Mouse (Mus musculus) neural tube, embryonic 15.5 days (tissue): Measurements from ENCODE around the gene Rcan1. TPM values are rescaled to one million over a fixed set of nuclear protein-coding genes. Genes with fewer than 3 reads are reported as not detected.

Experiments
- ATAC-seq: fragments of 200-750 bp; cut with Nextera tagmentation; 2 replicates; pipeline ENCODE4 v1.8.0; 2017; ENCODE audit warnings: mild to moderate bottlenecking, moderate TSS enrichment, moderate library complexity; ENCODE audit not compliant: low FRiP score
- H3K27ac ChIP-seq: fragments of 300-500 bp; sonication (generic); replicated peaks from 2 replicates; pipeline ENCODE4 v1.5.1; 2015; ENCODE audit warnings: mild to moderate bottlenecking, inconsistent platforms
- H3K27me3 ChIP-seq: fragments of 300-500 bp; sonication (generic); replicated peaks from 2 replicates; pipeline ENCODE4 v1.6.1; 2015; ENCODE audit warnings: inconsistent platforms
- H3K36me3 ChIP-seq: fragments of 300-500 bp; sonication (generic); 2 replicates; pipeline ENCODE4 v1.6.1; 2015; ENCODE audit warnings: inconsistent platforms
- H3K4me1 ChIP-seq: fragments of 300-500 bp; sonication (generic); 2 replicates; pipeline ENCODE4 v1.6.1; 2015; ENCODE audit warnings: inconsistent platforms
- H3K4me2 ChIP-seq: fragments of 300-500 bp; sonication (generic); 2 replicates; pipeline ENCODE4 v1.6.1; 2015; ENCODE audit warnings: inconsistent platforms, mild to moderate bottlenecking, moderate library complexity
- H3K4me3 ChIP-seq: fragments of 300-500 bp; sonication (generic); replicated peaks from 2 replicates; pipeline ENCODE4 v1.5.1; 2015; ENCODE audit warnings: mild to moderate bottlenecking, inconsistent platforms
- H3K9ac ChIP-seq: fragments of 300-500 bp; sonication (generic); replicated peaks from 2 replicates; pipeline ENCODE4 v1.6.1; 2015; ENCODE audit warnings: mild to moderate bottlenecking, inconsistent platforms
- H3K9me3 ChIP-seq: fragments of 300-500 bp; sonication (generic); replicated peaks from 2 replicates; pipeline ENCODE4 v1.6.1; 2016; ENCODE audit warnings: inconsistent platforms
- WGBS: fragments of 180-500 bp; shearing (Covaris S2); methylation state at CpG from one replicate; pipeline ENCODE4 v1.1.7; 2015; ENCODE audit warnings: mixed read lengths; 5-methylcytosine and 5-hydroxymethylcytosine counted together
- polyA plus RNA-seq: library from polyadenylated mRNA; unstranded; fragments of >200 nt; fragmentation: Nextera tagmentation; extraction: Ambion mirVana; gene quantifications from 2 replicates; pipeline ENCODE4 v1.2.1, GENCODE M21; 2015

Gene Rcan1
- polyA plus RNA-seq, 1 experiment from 2014 or later, result 79.4 TPM

- WGBS, result 62% methylated on average over 9 of the region's 9 CpGs
- Histone ChIP-seq H3K4me3 (no peak within 1 kb of the TSS), H3K9ac (no peak within 1 kb of the TSS), H3K4me1 (peaks cover 4% of the 10 kb centered on the region; the same call in 1 of the 2 replicates), H3K4me2 (no peak within 1 kb of the TSS), H3K9me3 (no peaks in the 10 kb centered on the region), H3K27ac (no peak within 1 kb of the TSS), H3K27me3 (no peaks in the 10 kb centered on the region), H3K36me3 (no peaks in the 10 kb centered on the region)
- ATAC-seq, result no peak
Observed at GRCm38 (mm10) chr16:92359229-92359628, 111.4 kb downstream of the Rcan1 start, which contains the start of gene Kcne1. Gene Kcne1 (minus strand): TSS chr16:92359468.

GRCm38 (mm10) chr16:92358734-92359133 lies 111.9 kb downstream of the Rcan1 start:
- Histone ChIP-seq H3K9ac (no peak overlapping the region), H3K4me1 (peaks cover 4% of the 10 kb centered on the region; the same call in 1 of the 2 replicates), H3K4me2 (no peak overlapping the region), H3K27me3 (no peaks in the 10 kb centered on the region), H3K4me3 (no peak overlapping the region), H3K27ac (no peak overlapping the region), H3K36me3 (no peaks in the 10 kb centered on the region), H3K9me3 (no peaks in the 10 kb centered on the region)
- no peak for ATAC-seq
- WGBS, result 28% methylated on average over 9 of the region's 9 CpGs

DNA sequence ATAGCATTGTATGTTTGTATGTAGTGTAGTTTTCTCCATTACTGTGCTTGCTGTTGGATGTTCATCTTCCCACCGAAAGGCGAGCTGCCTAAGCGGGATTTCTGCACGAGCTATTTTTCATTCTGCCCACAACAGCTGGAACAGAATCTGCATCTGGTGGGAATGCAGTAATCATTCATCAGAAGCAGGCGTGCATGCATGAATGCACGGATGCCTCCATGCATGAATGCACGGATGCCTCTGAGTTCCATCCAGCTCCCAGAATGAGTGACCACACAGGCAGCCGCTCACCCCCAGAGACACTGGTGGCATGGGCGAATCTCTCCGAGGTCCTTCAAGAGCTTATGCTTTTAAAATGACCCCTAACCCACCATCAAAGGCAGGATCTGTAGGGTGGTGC lies 113.1 kb downstream of the Rcan1 start:
- no peaks in the 10 kb centered on the region for H3K9me3 ChIP-seq
- no peak overlapping the region for H3K4me3 ChIP-seq
- no peak overlapping the region for H3K9ac ChIP-seq
- H3K36me3 ChIP-seq, result no peaks in the 10 kb centered on the region
- 37% methylated on average over 10 of the region's 10 CpGs for WGBS
- no peak for ATAC-seq
- H3K27me3 ChIP-seq, result no peaks in the 10 kb centered on the region
- peaks cover 4% of the 10 kb centered on the region; the same call in 1 of the 2 replicates for H3K4me1 ChIP-seq
- H3K4me2 ChIP-seq, result no peak overlapping the region
- no peak overlapping the region for H3K27ac ChIP-seq

DNA sequence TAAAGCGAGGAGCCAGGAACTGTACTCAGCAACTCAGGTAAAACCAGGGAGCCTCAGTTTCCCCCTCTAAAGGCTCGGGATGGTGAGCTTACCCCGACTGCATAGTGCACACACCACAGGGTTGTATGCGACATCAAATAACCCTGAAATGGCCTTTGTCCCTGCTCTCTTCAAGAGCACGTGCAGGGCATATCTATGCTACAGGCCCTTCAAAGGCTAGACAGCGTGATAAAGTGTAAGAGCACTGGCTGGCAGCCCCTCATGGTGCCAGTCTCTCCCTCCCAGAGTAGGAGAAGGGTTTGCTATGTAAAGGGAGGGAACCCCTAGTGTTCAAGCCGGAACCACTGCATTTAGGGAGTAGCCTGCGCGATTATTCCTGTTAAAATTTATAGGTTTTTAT lies 113.6 kb downstream of the Rcan1 start:
- WGBS, result 53% methylated on average over 9 of the region's 9 CpGs
- H3K4me3 ChIP-seq, result no peak overlapping the region
- no peak overlapping the region for H3K9ac ChIP-seq
- H3K9me3 ChIP-seq, result no peaks in the 10 kb centered on the region
- H3K4me1 ChIP-seq, result peaks cover 4% of the 10 kb centered on the region; the same call in 1 of the 2 replicates
- H3K4me2 ChIP-seq, result no peak overlapping the region
- no peaks in the 10 kb centered on the region for H3K36me3 ChIP-seq
- H3K27me3 ChIP-seq, result no peaks in the 10 kb centered on the region
- 0 out of 2 replicates have a peak, but pooled peaks have one; percentile 45 for ATAC-seq
- H3K27ac ChIP-seq, result no peak overlapping the region

DNA sequence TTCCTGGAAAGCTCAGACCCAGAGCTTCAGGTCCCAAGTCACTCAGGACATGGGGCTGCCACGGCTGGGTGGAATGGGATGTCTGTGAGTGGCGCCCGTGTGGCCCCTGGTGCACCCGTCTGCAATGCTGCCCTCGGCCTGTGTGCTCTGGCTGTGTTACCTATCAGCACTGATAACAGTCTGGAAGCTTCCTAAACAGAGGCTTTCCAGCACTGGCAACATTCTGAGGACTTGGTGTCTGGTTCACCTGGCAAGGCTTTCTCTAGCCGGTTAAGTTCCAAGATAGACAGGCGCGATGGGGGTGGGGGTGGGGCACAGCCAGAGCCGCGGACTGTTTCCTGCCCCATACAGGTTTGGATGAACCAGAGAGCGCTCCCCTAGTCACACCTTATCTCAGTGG lies 114.7 kb downstream of the Rcan1 start:
- Histone ChIP-seq H3K9me3 (no peaks in the 10 kb centered on the region), H3K4me1 (peaks cover 4% of the 10 kb centered on the region; the same call in 1 of the 2 replicates), H3K36me3 (no peaks in the 10 kb centered on the region), H3K27me3 (no peaks in the 10 kb centered on the region), H3K4me3 (no peak overlapping the region), H3K27ac (no peak overlapping the region), H3K4me2 (no peak overlapping the region), H3K9ac (no peak overlapping the region)
- WGBS, result 86% methylated on average over 11 of the region's 11 CpGs
- ATAC-seq, result no peak

GRCm38 (mm10) chr16:92355366-92355765 lies 115.3 kb downstream of the Rcan1 start:
- ATAC-seq, result no peak
- H3K27ac ChIP-seq, result no peak overlapping the region
- no peak overlapping the region for H3K9ac ChIP-seq
- 82% methylated on average over 5 of the region's 5 CpGs for WGBS
- H3K4me3 ChIP-seq, result no peak overlapping the region
- no peaks in the 10 kb centered on the region for H3K36me3 ChIP-seq
- no peaks in the 10 kb centered on the region for H3K27me3 ChIP-seq
- H3K4me2 ChIP-seq, result no peak overlapping the region
- peaks cover 4% of the 10 kb centered on the region; the same call in 1 of the 2 replicates for H3K4me1 ChIP-seq
- H3K9me3 ChIP-seq, result no peaks in the 10 kb centered on the region

- Histone ChIP-seq H3K9ac (no peak overlapping the region), H3K4me2 (no peak overlapping the region), H3K4me3 (no peak overlapping the region), H3K36me3 (no peaks in the 10 kb centered on the region), H3K4me1 (peaks cover 4% of the 10 kb centered on the region; the same call in 1 of the 2 replicates), H3K27ac (no peak overlapping the region), H3K27me3 (no peaks in the 10 kb centered on the region), H3K9me3 (no peaks in the 10 kb centered on the region)
- no peak for ATAC-seq
- WGBS, result 72% methylated on average over 2 of the region's 2 CpGs
Observed at GRCm38 (mm10) chr16:92353897-92354296, 116.8 kb downstream of the Rcan1 start.

DNA sequence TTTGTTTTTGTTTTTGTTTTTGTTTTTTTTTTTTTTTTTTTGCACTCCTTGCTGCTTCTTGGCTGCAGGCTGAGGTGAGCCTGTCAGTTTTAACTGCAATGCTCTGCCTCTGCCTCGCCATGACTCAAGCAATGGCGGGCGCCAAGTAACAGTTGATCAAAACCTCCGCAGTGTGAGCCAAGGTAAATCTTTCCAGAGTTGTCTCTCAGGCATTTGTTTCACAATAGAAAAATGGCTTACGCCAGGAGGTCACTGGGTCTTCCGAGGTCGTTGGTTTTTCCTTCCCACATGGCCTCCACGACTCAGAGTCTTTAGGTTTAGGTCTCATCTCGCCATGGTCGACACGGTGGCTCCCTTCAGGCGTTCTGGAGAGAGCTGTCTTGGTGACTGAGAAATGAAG lies 117.4 kb downstream of the Rcan1 start:
- H3K4me1 ChIP-seq, result peaks cover 4% of the 10 kb centered on the region; the same call in 1 of the 2 replicates
- no peaks in the 10 kb centered on the region for H3K9me3 ChIP-seq
- H3K4me3 ChIP-seq, result no peak overlapping the region
- no peak overlapping the region for H3K4me2 ChIP-seq
- no peaks in the 10 kb centered on the region for H3K27me3 ChIP-seq
- WGBS, result 89% methylated on average over 12 of the region's 12 CpGs
- no peak overlapping the region for H3K27ac ChIP-seq
- no peaks in the 10 kb centered on the region for H3K36me3 ChIP-seq
- no peak for ATAC-seq
- H3K9ac ChIP-seq, result no peak overlapping the region

- Histone ChIP-seq H3K27ac (no peak overlapping the region), H3K4me3 (no peak overlapping the region), H3K27me3 (no peaks in the 10 kb centered on the region), H3K4me2 (no peak overlapping the region), H3K9ac (no peak overlapping the region), H3K4me1 (peaks cover 8% of the 10 kb centered on the region; the same call in 1 of the 2 replicates), H3K36me3 (no peaks in the 10 kb centered on the region), H3K9me3 (no peaks in the 10 kb centered on the region)
- no peak; the same call in 1 of the 2 replicates for ATAC-seq
- WGBS, result 72% methylated on average over 12 of the region's 12 CpGs
Observed at GRCm38 (mm10) chr16:92348941-92349340, 121.7 kb downstream of the Rcan1 start.

GRCm38 (mm10) chr16:92346297-92346916 lies 124.3 kb downstream of the Rcan1 start:
- H3K4me1 ChIP-seq, result peaks cover 9% of the 10 kb centered on the region; the same call in 1 of the 2 replicates
- no peak overlapping the region for H3K4me3 ChIP-seq
- H3K27me3 ChIP-seq, result no peaks in the 10 kb centered on the region
- no peak overlapping the region for H3K9ac ChIP-seq
- ATAC-seq, result no peak
- H3K36me3 ChIP-seq, result no peaks in the 10 kb centered on the region
- no peak overlapping the region for H3K4me2 ChIP-seq
- no peak overlapping the region for H3K27ac ChIP-seq
- H3K9me3 ChIP-seq, result no peaks in the 10 kb centered on the region
- 43% methylated on average over 13 of the region's 13 CpGs for WGBS

DNA sequence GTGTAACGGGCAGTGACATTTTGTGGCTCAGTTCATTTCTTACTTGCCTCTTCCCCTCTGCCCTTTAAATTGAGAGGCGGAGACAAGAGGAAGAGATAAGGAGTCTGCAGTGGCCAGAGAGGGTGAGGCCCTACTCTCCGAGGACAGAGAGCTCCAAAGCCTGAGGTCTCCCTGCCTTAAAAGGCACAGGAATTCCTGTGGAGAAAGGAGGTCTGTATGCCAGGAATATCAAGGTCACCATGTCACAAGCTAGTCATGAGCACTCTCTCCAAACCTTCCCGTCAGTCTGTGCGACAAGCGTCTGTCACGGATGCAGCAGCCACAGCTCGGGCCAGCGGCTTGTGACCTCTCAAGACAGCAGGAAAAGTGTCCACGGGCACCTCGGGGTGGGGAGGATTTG lies 125.5 kb downstream of the Rcan1 start:
- no peak for ATAC-seq
- Histone ChIP-seq H3K36me3 (no peaks in the 10 kb centered on the region), H3K4me3 (no peak overlapping the region), H3K27ac (no peak overlapping the region), H3K27me3 (no peaks in the 10 kb centered on the region), H3K4me1 (peaks cover 17% of the 10 kb centered on the region; the same call in 1 of the 2 replicates), H3K4me2 (no peak overlapping the region), H3K9me3 (no peaks in the 10 kb centered on the region), H3K9ac (no peak overlapping the region)
- 76% methylated on average over 11 of the region's 11 CpGs for WGBS
